Mouse (Mus musculus): ENCODE measurements around the gene Reep3.

The Reep3 gene

DNA sequence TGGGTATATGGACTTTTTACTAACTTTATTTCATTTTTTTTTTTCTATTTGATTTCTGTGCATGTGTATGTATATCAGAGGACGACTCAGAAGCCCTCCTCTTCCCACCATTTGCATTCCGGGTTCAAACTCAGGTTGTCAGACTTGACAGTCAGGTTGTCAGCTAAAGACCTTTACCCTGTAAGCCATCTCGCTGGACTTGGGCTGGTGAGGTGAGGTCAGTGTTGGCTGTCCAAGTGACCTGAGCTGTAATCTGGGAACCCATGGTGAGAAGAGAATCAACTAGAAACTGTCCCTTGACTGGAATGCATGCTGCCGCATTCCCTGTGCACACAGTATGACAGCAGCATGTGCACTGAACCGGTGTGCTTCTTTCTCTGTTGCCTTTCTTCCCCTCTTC, 12.9 kb upstream of the Reep3 start:
- no peak for DNase-seq

DNA sequence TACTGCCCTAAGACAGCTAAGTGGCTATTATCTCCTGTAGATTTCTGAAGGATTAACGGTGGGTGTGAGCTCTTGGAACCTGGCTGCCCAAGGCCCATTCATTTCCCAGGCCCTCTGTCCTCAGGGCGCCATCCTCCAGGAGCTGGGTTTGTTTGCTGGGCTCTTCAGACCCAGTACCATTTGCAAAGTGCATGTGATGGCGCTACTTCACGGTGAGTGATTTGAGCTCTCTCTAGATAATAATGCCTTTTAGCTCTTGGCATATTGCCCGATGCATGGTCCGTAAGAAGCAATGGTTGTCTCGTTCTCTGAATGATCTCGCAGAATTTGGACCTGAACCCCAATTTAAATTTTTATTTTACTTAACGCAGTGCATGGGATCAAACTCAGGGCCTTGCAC, 11.4 kb upstream of the Reep3 start:
- no peak for DNase-seq

DNA sequence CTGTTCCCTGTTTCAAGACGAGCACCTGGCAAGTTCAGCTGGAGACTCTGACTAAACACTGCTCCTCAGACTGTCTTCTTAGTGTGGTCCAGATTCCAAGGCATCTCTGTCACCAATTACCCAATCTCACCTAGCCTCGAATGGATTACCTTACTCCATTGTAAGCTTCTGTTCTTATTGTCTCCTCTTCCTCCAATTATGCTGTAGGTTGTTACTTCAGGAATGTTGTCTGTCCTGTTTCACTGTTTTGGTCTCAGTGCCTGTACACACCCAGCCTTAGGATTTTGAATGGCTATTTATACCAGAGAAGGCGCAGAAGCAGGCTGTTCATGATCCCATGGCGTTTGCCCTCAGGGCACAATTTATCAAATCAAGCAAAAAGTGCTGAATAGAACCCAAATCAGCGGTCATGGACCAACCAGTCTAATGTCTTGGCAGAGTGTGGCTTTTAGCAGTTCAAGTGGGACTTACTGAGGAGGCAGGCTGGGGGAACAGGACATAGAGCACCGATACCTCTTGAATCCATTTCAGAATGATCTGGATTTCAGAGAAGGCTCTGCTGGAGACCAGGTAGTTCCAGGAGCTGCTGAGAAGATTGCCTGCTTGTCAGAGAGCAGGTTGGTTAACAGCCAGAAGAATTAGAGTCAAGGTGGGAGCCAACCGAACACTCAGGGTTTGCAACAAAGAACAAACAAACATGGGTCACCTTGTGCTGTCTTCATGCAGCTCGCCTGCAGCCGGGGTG, 10.4 kb upstream of the Reep3 start:
- no peak for DNase-seq

DNA sequence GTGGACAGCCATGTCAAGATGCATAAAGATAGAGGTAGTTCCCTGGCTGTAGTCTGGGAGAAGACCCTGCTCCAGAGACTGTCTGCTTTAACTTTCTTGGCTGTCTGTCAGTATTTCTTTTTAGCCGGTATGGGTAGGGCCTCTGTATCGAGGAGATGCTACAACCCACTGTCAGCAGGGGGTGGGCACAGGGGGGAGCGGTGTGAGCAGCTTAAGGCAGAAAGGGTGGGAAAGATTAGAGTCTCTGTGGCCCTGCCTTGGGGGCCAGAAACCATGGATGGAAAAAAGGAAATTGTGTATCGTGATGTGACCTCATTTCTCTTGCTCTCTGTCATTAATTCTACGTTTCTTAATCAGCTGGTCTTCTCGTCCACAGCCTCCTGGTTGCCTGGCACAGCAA, 9.7 kb upstream of the Reep3 start:
- DNase-seq, result no peak

DNA sequence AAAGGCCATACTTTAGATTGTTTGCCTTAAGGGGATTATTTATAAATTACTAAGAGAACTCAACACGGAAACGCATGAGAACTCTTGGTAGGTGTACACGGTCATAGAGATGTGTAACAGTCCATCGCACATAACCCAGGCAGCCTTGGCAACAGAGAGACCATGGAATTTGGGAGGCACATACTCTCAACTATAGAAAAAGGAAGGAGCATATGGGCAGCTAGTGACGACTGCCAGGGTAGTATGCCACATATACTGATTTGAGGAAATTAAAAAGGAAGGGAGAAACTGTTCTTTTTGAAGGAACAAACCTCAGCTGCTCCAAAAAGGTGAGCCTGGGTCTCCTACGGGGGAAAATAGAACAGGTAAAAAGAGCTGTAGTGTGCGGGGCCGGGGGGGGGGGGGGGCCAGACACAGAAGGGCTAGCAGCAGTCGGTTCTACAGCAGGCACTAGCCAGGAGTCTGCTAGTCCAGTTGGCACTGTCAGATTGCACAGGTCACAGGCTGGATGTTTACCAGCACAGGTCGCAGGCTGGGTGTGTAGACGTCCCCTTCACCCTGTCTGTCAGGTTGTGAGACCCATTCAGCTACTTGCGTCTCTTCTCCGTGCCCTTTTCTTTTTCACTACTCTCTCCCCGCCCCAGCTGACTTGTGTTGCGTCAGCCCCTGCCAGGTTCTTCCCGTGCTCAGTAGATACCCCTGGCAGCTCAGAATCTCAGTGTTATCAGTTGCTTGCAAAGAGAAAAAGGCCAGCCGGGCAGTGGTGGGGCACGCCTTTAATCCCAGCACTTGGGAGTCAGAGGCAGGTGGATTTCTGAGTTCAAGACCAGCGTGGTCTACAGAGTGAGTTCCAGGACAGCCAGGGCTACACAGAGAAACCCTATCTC, 8.8 kb upstream of the Reep3 start:
- no peak for DNase-seq

DNA sequence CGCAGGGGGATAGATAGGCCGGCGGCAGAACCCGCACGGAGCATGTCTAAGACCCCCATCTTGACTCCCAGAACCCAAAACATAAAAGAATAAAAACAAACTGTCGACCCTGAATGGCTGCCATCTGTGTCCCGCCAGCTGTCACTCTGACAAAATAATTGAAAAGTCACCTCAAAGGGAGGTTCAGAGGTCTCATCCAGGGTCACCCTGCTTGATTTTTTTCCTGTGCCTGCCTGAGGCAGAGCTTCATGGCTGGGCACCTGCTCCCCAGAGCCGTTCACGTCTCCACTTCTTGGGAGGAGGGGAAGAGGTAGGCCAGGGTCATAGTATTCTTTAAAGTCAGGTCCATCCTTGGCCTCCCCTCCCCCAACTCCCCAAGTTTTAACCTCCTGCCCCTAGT, 7.8 kb upstream of the Reep3 start:
- no peak for DNase-seq

DNA sequence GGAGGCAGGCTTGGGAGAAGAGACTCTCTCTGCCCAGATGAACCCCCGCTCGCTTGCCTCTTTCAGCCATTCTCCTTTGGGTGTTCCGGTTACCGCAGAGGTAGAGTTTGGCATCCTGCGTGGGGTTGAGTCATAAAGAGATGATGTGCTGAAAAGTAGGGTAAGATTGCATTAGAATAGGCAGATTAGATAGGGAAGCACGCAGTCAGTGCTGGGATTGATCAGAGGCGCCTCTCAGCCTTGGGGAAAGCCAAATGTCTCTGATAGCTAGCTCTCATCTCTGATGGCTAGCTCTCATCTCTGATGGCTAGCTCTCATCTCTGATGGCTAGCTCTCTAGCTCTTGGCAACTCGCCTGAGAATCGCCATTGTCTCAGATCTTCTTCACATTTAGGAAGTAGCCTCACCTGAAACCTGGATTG, 4.1 kb upstream of the Reep3 start:
- DNase-seq, result no peak

DNA sequence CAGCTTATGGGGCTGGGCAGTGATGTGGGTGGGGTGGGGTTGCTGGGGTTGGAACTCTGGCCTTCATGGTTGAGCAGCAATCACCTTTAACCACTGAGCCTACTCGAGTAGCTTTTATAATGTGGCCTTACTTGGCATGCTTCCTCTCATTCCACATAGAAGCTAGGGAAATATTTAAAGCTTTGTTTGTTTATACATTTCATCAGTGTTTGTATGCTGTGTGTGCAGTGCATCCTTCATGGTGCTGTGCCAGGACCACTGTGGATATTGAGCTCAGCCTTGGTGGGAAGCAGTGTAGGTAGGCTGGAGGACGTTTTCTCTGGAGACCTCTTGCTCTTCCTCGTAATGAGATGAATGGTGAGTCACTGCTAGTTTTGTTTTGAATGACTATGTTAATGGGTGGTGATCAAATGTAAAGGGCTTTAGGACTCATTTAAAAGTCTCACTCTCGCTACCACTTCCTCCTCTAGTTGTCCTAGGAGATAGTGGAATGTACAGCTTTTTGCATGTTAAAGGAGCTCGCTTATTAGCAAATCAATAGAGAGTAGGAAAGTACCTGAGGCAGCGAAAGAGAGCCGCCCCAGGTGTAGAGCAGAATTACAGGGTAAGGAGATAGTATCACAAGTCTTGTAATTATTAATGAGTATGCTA, 3.4 kb upstream of the Reep3 start:
- DNase-seq, result no peak

DNA sequence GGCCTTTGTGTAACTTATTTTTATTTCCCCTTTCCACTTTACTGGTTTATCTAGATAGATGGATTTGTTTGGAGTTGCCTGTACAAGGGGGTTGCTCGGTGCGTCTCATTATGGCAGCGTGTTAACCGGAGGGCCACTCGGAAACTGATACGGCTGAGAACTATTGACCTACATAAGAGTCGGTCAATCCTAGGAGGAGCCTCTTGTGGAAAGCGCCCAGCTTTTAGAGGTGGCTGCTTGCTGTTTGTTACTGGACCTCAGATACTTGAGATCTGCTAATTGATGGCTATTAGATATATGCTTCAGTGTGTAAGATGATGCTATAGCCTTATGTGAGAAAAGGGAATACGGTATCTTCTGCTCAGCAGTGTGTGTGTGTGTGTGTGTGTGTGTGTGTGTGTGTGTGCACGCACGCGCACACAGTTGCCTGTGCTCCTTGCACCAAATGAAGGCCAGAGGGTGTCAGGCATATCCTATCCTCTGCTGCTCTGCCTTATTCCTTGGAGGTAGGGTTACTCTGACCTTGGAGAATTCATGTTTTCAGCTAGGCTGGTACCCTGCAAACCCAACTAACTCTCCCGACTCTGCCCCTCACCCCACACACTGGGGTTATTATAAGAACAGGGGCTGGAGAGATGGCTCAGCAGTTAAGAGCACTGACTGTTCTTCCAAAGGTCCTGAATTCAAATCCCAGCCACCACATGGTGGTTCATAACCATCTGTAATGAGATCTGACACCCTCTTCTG, 2.6 kb upstream of the Reep3 start:
- DNase-seq, result no peak

DNA sequence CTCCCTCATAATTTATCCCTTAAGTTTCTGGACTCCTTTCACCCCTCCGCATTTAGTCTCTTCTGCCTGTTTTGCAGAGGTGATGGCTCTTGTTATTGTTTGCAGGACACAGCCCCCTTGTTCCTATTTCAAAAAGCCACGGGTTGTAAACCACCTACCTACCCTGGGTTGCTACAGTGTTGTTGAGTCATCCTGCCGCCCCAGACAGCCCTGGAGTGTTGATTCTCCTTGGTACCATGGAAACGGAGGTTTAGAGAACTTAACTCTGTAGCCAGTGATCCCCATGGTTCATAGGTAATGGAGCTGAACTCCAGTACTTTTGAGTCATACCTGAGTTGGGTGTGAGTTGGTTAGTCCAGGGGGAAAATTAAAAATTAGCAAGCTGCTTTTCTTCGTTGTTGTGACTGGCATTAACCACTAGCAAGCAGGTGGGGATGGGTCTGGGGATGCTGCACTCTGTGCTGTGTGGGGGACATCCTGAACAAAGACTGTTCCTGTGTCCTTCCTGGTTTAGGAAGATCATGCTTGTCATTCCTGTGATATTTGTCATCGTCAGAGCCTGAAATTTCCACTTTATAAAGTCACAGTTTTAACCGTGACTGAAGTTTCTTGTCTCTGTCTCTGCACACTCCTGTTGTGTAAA, 1.8 kb upstream of the Reep3 start:
- no peak for DNase-seq

DNA sequence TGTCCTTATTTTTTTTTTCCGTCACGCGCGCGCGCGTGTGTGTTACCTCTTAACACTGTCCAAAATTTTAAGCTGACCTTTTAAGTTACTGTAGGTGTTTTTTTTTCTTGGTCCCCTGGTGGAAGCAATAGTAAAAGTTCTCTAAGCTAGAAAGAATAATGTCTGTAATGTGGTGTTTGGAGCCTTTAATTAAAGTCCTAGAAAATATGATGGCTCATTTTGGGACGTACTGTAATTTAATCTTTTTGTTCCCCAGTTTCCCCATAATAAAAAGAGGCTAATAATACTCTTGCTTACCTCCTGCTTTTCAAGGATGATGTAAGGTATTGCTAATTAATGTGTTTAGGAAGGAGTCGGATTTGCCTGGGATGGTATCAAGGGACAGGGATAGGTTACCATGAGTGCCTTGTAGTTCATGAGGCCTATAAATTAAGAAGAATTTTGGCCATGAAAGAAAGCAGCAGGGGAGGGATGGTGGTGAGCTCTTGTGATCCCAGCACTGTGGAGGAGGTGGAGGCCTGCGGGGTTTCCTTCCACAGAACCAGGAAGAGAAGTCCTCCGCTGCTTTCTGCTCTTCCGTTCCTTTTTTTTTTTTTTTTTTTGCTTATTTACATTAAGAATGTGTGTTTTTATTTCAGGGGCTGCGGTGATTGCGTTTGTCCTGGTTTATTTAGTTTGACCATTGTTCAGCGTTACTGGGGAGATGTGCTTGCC, 849 bp upstream of the Reep3 start:
- no peak for DNase-seq

DNA sequence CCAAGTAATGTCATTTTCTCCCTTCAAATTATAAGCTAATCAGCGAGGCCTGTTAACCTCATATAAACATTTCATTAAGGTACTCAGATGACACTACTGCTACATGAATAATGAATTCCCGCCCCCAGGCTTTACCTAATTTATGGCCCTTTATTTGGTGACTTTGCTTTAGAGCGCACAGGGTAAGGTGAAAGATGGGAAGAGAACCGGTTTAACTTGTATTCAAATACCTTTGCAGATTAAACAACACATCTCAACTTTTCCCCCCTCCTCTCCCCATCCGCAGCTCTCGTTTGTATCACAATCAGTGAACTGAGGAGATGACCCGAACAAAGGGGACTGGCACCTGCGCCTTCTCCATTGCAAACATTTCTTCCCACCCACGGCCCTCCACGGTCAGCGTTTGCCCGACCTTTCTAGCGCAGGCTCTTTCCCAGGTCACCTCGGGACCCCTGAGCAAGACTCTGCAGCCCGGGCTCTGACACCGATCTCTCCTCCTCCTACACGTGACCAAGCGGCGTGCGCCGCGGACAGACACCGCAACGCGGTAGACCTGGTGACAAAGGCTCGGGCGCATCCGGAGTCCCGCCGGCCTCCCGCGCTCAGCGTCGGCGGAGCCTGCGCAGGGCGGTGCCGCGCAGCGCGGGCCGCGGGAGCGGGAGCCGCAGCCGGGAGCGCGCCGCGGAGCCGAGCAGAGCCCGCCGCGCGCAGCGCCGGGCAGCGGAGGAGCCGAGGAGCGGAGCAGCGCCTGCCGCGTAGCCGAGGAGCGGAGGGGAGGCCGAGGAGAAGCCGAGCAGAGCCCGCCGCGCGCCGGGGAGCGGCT, 736 bp downstream of the Reep3 start, which contains the start of gene Jmjd1c:
Jmjd1c (plus strand) TSS at position 328 of the 823 bp plus-strand sequence.
- peak; percentile 76 for DNase-seq

DNA sequence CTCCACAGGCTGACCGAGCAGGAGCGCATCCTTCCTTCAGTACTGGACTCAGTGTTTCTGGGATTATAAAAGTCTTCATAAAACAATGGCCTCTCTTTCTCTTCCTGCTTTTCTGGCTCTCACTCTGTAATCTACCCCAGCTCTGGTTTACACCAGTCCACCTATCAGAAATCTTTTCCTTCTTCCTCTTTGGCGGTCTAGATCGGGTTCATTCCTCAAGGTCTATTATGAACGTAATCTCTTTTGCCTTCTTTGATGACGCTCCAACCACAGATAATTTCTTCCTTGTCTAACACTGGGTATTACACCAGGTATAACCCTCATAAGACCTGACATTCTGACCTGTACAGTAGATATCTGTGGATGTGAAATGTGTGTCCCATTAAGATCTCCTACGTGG, 1.8 kb downstream of the Reep3 start:
- DNase-seq, result no peak

DNA sequence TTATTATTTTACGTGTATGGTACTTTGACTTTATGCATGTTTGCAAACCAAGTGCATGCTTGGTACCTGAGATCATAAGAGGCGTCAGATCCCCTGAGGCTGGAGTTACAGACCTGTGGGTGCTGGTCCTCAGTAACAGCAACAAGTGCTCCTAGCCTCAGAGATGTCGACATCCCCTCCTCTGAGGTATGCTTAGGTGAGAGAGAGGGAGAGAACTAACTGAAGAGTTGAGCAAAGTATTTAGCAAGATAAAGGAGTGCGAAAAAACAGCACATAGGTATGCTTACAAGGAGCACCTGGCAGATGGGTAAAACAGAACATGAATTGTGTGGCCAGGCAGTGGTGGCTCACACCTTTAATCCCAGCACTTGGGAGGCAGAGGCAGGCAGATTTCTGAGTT, 6.1 kb downstream of the Reep3 start:
- DNase-seq, result no peak

DNA sequence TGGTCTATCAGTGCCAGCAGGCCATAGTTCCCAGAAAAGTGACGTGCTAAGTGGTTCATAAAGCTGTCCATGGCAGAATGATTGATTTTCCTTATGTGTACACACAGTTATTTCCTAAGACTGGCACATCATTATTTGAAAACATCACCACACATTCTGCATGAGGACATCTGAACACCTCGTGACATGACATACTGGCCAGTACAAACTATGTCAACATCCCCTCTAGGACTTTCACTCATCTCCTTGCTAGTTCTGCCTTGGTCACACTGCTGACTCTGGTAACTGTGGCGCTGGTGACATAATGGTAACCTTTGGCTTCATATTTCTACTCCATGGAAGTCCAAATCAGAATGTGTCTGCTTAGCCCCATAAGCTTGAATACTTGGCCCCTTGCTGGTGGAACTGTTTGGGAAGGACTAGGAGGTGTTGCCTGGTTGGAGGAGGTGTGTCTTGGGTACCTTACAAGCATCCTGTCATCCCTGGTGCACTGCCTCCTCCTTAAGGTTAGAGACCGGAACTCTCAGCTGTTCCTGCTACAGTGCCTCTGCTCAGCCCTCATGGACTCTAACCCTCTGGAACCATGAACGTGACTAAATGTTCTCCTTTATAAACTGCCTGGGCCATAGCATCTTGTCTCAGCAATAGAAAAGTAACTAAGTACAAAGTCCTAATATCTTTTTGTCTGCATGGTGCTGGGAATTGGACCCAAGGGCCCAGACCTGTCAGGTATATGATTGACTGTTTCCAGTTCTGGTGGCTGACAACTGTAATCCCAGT, 9.1 kb downstream of the Reep3 start:
- no peak for DNase-seq

DNA sequence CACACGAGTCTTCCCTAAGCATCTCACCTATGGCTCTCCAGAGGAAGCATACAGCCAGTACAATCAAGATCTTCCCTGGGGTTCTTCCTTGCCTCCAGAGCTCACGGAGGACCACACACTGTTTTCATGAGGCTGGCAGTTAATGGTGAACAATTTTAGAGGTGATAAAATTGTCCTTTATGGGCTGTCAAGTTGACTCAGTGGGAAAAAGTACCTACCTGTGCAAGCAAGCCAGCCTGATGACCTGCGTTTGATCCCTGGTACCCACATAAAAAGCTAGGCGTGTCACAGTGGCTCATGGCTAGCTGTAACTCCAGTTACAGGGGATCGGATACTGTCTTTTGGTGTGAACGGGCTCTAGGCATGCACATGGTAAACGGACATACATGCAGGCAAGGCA, 10.8 kb downstream of the Reep3 start:
- DNase-seq, result no peak

DNA sequence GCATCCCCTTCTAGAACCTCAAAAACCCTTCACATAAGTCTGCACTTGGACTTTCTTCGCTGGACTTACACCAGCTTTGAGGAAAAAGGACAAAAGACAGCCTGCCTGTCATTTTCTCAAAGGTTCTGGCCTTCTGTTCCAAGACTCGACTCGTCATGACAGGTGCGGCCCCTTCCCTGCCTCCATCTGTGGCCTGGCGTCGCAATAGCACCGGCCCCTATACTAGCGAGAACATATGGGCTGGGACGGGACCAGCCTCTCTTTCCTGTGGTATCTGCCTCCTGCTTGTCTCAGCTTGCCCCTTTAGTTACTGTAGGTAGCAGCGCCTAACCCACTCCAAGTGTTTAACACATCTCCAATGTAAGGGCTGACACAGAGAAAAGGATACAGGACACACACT, 11.6 kb downstream of the Reep3 start:
- no peak for DNase-seq

DNA sequence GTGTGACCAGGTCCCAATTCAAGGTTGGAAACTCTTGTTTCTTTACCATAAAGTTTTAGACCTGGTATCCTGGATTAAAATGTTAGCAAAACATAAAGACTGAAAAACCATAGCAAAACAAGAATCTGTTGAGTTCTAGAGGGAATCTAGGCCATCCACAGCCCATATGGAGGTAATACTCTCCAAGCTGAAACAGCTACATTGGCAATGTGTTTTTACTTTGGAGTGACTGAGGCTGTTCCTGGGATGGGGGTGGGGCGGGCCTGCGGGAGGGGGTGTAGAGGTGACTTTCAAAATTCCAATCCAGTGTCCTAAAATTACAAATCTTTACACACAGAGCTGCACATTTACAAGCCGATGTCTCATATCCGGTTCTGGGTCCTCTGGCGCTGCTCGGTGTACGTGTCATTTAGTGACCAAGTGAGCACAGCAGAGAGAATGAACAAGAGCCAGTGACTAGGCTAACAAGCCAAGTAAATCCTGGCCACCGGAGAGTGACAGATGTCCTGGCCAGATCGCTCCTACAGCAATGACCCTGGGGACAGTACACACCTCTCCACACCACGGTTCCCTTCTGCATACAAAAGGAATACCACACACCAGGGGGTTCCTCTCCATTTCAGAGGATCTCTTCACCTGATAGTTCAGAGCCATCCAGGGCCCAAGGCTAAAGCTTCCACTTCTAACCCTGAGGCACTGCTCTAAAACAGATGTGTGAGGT, 13.1 kb downstream of the Reep3 start:
- DNase-seq, result no peak

DNA sequence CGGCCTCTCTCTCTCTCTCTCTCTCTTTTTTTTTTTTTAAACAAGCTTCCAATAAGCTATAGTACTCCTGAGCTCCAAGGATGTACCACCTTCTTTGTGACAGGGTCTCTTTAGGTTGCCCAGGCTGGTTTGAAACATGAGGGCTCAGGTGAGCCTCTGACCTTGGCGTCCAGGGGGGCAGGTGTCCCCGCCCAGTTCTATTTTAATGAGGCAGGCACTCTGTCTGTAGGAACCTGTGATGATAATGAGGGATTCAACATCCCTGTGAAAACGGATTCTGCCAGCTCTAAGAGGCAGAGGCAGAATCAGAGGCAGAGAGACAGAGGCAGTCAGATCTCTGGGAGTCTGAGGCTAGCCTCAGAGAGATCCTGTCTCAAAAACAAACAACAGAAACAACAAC, 14.2 kb downstream of the Reep3 start:
- DNase-seq, result no peak
